Mouse (Mus musculus): Measurements from ENCODE around the gene Irak4. TPM values are rescaled to one million over a fixed set of nuclear protein-coding genes. Genes with fewer than 3 reads are reported as not detected.

Irak4 gene
- polyA plus RNA-seq, 1 experiment from 2014 or later: 2.7 TPM

- no peak overlapping the region for H3K4me3 ChIP-seq (ENCODE audit: low read depth, low read length)
- WGBS: 92% methylated on average over 11 of the region's 11 CpGs
- ATAC-seq (ENCODE audit: insufficient number of reproducible peaks, low FRiP score, low TSS enrichment, low read depth) (no peak), DNase-seq (ENCODE audit: low spot score) (no peak)
- no peaks in the 10 kb centered on the region for H3K9me3 ChIP-seq (ENCODE audit: control insufficient read depth, low read length)
- no peak overlapping the region for H3K4me2 ChIP-seq (ENCODE audit: low read depth, severe bottlenecking)
- H3K27ac ChIP-seq (replicated peaks; ENCODE audit: low read depth, low read length): no peak overlapping the region
- no peaks in the 10 kb centered on the region for H3K27me3 ChIP-seq (ENCODE audit: control insufficient read depth, insufficient read depth, low read length)
- H3K9ac ChIP-seq (ENCODE audit: low read length): no peak overlapping the region
- no peaks in the 10 kb centered on the region for H3K36me3 ChIP-seq (ENCODE audit: control insufficient read depth, insufficient read depth, low read length)
- no peaks in the 10 kb centered on the region for H3K4me1 ChIP-seq (ENCODE audit: control insufficient read depth, insufficient read depth, low read length)
Measured at GRCm38 (mm10) chr15:94616036-94616435, 72.6 kb downstream of the Irak4 start.

- no peaks in the 10 kb centered on the region for H3K9me3 ChIP-seq (ENCODE audit: control insufficient read depth, low read length)
- H3K4me3 ChIP-seq (ENCODE audit: low read depth, low read length): no peak overlapping the region
- no peaks in the 10 kb centered on the region for H3K36me3 ChIP-seq (ENCODE audit: control insufficient read depth, insufficient read depth, low read length)
- DNase-seq (ENCODE audit: low spot score) (no peak), ATAC-seq (ENCODE audit: insufficient number of reproducible peaks, low FRiP score, low TSS enrichment, low read depth) (no peak)
- no peaks in the 10 kb centered on the region for H3K27me3 ChIP-seq (ENCODE audit: control insufficient read depth, insufficient read depth, low read length)
- no peak overlapping the region for H3K9ac ChIP-seq (ENCODE audit: low read length)
- no peak overlapping the region for H3K4me2 ChIP-seq (ENCODE audit: low read depth, severe bottlenecking)
- no peak overlapping the region for H3K27ac ChIP-seq (replicated peaks; ENCODE audit: low read depth, low read length)
- no peaks in the 10 kb centered on the region for H3K4me1 ChIP-seq (ENCODE audit: control insufficient read depth, insufficient read depth, low read length)
Measured at GRCm38 (mm10) chr15:94620909-94621308, 77.5 kb downstream of the Irak4 start.

GRCm38 (mm10) chr15:94628463-94628829 is 85.0 kb downstream of the Irak4 start:
- 49% methylated on average over 2 of the region's 2 CpGs for WGBS
- no peak for DNase-seq (ENCODE audit: low spot score)
- peaks cover 14% of the 10 kb centered on the region; the same call in 1 of the 2 replicates for H3K27me3 ChIP-seq (ENCODE audit: control insufficient read depth, insufficient read depth, low read length)
- H3K4me1 ChIP-seq (ENCODE audit: control insufficient read depth, insufficient read depth, low read length): 0 out of 2 replicates have a peak, but pooled peaks cover 2% of the 10 kb centered on the region
- H3K9ac ChIP-seq (ENCODE audit: low read length): no peak overlapping the region; the same call in 1 of the 2 replicates
- no peak for ATAC-seq (ENCODE audit: insufficient number of reproducible peaks, low FRiP score, low TSS enrichment, low read depth)
- no peaks in the 10 kb centered on the region for H3K9me3 ChIP-seq (ENCODE audit: control insufficient read depth, low read length)
- H3K4me3 ChIP-seq (ENCODE audit: low read depth, low read length): peak overlapping the region; percentile 49; the same call in 1 of the 2 replicates
- H3K27ac ChIP-seq (replicated peaks; ENCODE audit: low read depth, low read length): no peak overlapping the region
- no peaks in the 10 kb centered on the region for H3K36me3 ChIP-seq (ENCODE audit: control insufficient read depth, insufficient read depth, low read length)
- H3K4me2 ChIP-seq (ENCODE audit: low read depth, severe bottlenecking): peak overlapping the region; percentile 98

GRCm38 (mm10) chr15:94628830-94629601 is 85.6 kb downstream of the Irak4 start, which contains the start of gene Tmem117:
Tmem117 (plus strand) TSS chr15:94629232.
- Histone ChIP-seq H3K27ac (replicated peaks; ENCODE audit: low read depth, low read length) (no peak within 1 kb of the TSS), H3K9ac (ENCODE audit: low read length) (peak within 1 kb of the TSS; percentile 77), H3K4me2 (ENCODE audit: low read depth, severe bottlenecking) (peak within 1 kb of the TSS; percentile 98), H3K27me3 (ENCODE audit: control insufficient read depth, insufficient read depth, low read length) (peaks cover 14% of the 10 kb centered on the region; the same call in 1 of the 2 replicates), H3K4me1 (ENCODE audit: control insufficient read depth, insufficient read depth, low read length) (0 out of 2 replicates have a peak, but pooled peaks cover 2% of the 10 kb centered on the region), H3K9me3 (ENCODE audit: control insufficient read depth, low read length) (no peaks in the 10 kb centered on the region), H3K36me3 (ENCODE audit: control insufficient read depth, insufficient read depth, low read length) (no peaks in the 10 kb centered on the region), H3K4me3 (ENCODE audit: low read depth, low read length) (peak within 1 kb of the TSS; percentile 49)
- DNase-seq (ENCODE audit: low spot score) (peak; percentile 58), ATAC-seq (ENCODE audit: insufficient number of reproducible peaks, low FRiP score, low TSS enrichment, low read depth) (peak; percentile 62)
- WGBS: under 1% methylated on average over 52 of the region's 96 CpGs

- no peak overlapping the region for H3K4me3 ChIP-seq (ENCODE audit: low read depth, low read length)
- H3K27ac ChIP-seq (replicated peaks; ENCODE audit: low read depth, low read length): no peak overlapping the region
- 80% methylated on average over 4 of the region's 4 CpGs for WGBS
- H3K4me1 ChIP-seq (ENCODE audit: control insufficient read depth, insufficient read depth, low read length): 0 out of 2 replicates have a peak, but pooled peaks cover 2% of the 10 kb centered on the region
- H3K4me2 ChIP-seq (ENCODE audit: low read depth, severe bottlenecking): no peak overlapping the region
- DNase-seq (ENCODE audit: low spot score) (no peak), ATAC-seq (ENCODE audit: insufficient number of reproducible peaks, low FRiP score, low TSS enrichment, low read depth) (no peak)
- H3K9me3 ChIP-seq (ENCODE audit: control insufficient read depth, low read length): no peaks in the 10 kb centered on the region
- no peak overlapping the region for H3K9ac ChIP-seq (ENCODE audit: low read length)
- no peaks in the 10 kb centered on the region for H3K36me3 ChIP-seq (ENCODE audit: control insufficient read depth, insufficient read depth, low read length)
- peaks cover 14% of the 10 kb centered on the region; the same call in 1 of the 2 replicates for H3K27me3 ChIP-seq (ENCODE audit: control insufficient read depth, insufficient read depth, low read length)
Measured at GRCm38 (mm10) chr15:94630553-94630952, 87.1 kb downstream of the Irak4 start.

Other genes starting within 250 kb of the Irak4 start
- gene Adamts20, start 78.2 kb upstream of the Irak4 start, polyA plus RNA-seq (2014; fragmentation: Nextera tagmentation; extraction: Ambion mirVana): 4.9 and 5.2 TPM in 2 replicates
- 9.0 and 10.3 TPM in 2 replicates for gene Pus7l, start 96 bp upstream of the Irak4 start, polyA plus RNA-seq (2014; fragmentation: Nextera tagmentation; extraction: Ambion mirVana)
- 64.4 and 65.1 TPM in 2 replicates for gene Twf1, start 46.2 kb downstream of the Irak4 start, polyA plus RNA-seq (2014; fragmentation: Nextera tagmentation; extraction: Ambion mirVana)
- 1.0 and 1.7 TPM in 2 replicates for gene Tmem117, start 85.6 kb downstream of the Irak4 start, polyA plus RNA-seq (2014; fragmentation: Nextera tagmentation; extraction: Ambion mirVana)

Data from limb, embryonic 11.5 days (tissue).